In the genomic region with DNA sequence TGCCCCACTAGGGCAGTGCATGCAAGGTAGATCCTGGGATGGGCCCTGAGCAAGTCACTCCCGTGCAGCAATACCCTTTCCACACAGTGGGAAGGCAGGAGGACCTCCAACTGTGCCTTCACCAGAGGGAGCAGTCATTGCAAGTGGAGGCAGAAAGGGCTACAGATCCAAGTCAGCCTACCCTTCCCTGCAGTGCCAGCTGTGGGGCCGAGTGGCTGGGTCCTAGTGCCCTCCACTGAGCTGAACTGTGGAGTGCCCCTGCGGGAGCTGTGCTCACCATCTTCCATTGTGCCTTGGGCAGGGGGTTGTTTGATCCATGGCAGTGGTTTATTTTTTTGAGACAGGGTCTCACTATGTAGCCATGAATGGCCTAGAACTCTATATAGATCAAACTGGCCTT, we compare ENCODE assay signal across 24 mouse cellular contexts. TPM values are rescaled to one million over a fixed set of nuclear protein-coding genes. Genes with fewer than 3 reads are reported as not detected.
DNase-seq lines count a peak whose midpoint lies in the region; ATAC-seq and TF ChIP-seq lines count a peak whose summit lies in the region.
"Had no signal": no experiment of that assay in that cellular context is flagged by ENCODE, and none has a peak within 500 bp of the region (broad histone marks: within the 10 kb centered on the region; RNA-seq: fewer than 3 reads in every experiment).

No protein-coding gene starts in this region.

- peaks cover 83% of the 10 kb centered on the region for H3K4me1 ChIP-seq in heart, embryonic 15.5 days (replicated peaks)
- peaks cover 34% of the 10 kb centered on the region for H3K4me1 ChIP-seq in midbrain, embryonic 10.5 days
- peaks cover 11% of the 10 kb centered on the region for H3K4me1 ChIP-seq in midbrain, embryonic 11.5 days (ENCODE audit: control insufficient read depth, insufficient read depth, low read length)
- H3K4me1 ChIP-seq in olfactory bulb, adult 2 months (ENCODE audit: control insufficient read depth, insufficient read depth, low read length) = peaks cover 37% of the 10 kb centered on the region
- H3K4me1 ChIP-seq: lung, embryonic 15.5 days had no signal

- WGBS in heart, embryonic 15.5 days = 49% methylated on average over 3 of the region's 3 CpGs
- WGBS in midbrain, embryonic 10.5 days = 51% methylated on average over 3 of the region's 3 CpGs
- WGBS in midbrain, embryonic 11.5 days = 45% methylated on average over 3 of the region's 3 CpGs
- WGBS in olfactory bulb, adult 2 months = 35% methylated on average over 3 of the region's 3 CpGs

- peak overlapping the region; percentile 24; the same call in 1 of the 2 replicates for H3K4me3 ChIP-seq in heart, embryonic 15.5 days
- H3K4me3 ChIP-seq in midbrain, embryonic 10.5 days = no peak overlapping the region
- H3K4me3 ChIP-seq in midbrain, embryonic 11.5 days (ENCODE audit: low read depth, low read length) = no peak overlapping the region
- H3K4me3 ChIP-seq in olfactory bulb, adult 2 months (ENCODE audit: insufficient read depth, low read depth, low read length) = peak overlapping the region; percentile 25
- H3K4me3 ChIP-seq: limb, embryonic 10.5 days; liver, embryonic 15.5 days; lung, embryonic 15.5 days; megakaryocyte, embryonic 14.5 days; neural tube, embryonic 12.5 days had no signal

- DNase-seq in frontal cortex, postnatal 36 days (ENCODE audit: low spot score in 2 of 2) = no peak
- DNase-seq in heart, adult 8-10 months (ENCODE audit: low spot score) = no peak
- DNase-seq in midbrain, embryonic 10.5 days (ENCODE audit: low spot score) = no peak
- no peak for DNase-seq in midbrain, embryonic 11.5 days (ENCODE audit: low spot score, missing footprints)
- DNase-seq in embryo, embryonic 11 days = no peak
- DNase-seq: adrenal gland, postnatal 14 days; cerebellum, adult 8-10 months; forebrain, postnatal 0 days; gastrocnemius, postnatal 36 days; kidney, adult 2 months; liver; lung, postnatal 36 days; right cerebral cortex, postnatal 4 days; thymus, postnatal 25 days had no signal

- no peak for TF ChIP-seq POLR2A in olfactory bulb, adult 2 months (IDR thresholded peaks at IDR 0.05; ENCODE audit: insufficient read depth, low read depth, low read length)

- H3K27me3 ChIP-seq in heart, embryonic 15.5 days = no peaks in the 10 kb centered on the region
- no peaks in the 10 kb centered on the region for H3K27me3 ChIP-seq in midbrain, embryonic 10.5 days (ENCODE audit: low read depth, poor library complexity, severe bottlenecking)
- H3K27me3 ChIP-seq in midbrain, embryonic 11.5 days (ENCODE audit: control insufficient read depth, insufficient read depth, low read length) = no peaks in the 10 kb centered on the region
- H3K27me3 ChIP-seq: liver, embryonic 15.5 days; lung, embryonic 15.5 days; megakaryocyte, embryonic 14.5 days; neural tube, embryonic 12.5 days had no signal

- peak overlapping the region; percentile 94 for H3K27ac ChIP-seq in heart, embryonic 15.5 days
- H3K27ac ChIP-seq in midbrain, embryonic 10.5 days (replicated peaks) = peak overlapping the region; percentile 71
- no peak overlapping the region for H3K27ac ChIP-seq in midbrain, embryonic 11.5 days (ENCODE audit: low read depth, low read length)
- H3K27ac ChIP-seq in olfactory bulb, adult 2 months (ENCODE audit: insufficient read depth, low read depth, low read length) = peak overlapping the region; percentile 84
- H3K27ac ChIP-seq: hindbrain, postnatal 0 days; kidney, postnatal 0 days; limb, embryonic 10.5 days; liver, embryonic 15.5 days; lung, embryonic 15.5 days; neural tube, embryonic 12.5 days had no signal

- no peak for TF ChIP-seq CTCF in olfactory bulb, adult 2 months (IDR thresholded peaks at IDR 0.05; ENCODE audit: insufficient read depth, low read depth, low read length)

- peak; percentile 41; the same call in 1 of the 2 replicates for ATAC-seq in frontal cortex, adult (ENCODE audit: low TSS enrichment)
- ATAC-seq in heart, embryonic 15.5 days (replicated peaks; ENCODE audit: insufficient number of reproducible peaks, insufficient read depth, low FRiP score, low read depth) = peak; percentile 40
- ATAC-seq in midbrain, embryonic 11.5 days (ENCODE audit: low FRiP score) = no peak
- ATAC-seq: forebrain, postnatal 0 days; hindbrain, postnatal 0 days had no signal

- H3K36me3 ChIP-seq in heart, embryonic 15.5 days = peaks cover 4% of the 10 kb centered on the region; the same call in 1 of the 2 replicates
- peaks cover 83% of the 10 kb centered on the region for H3K36me3 ChIP-seq in midbrain, embryonic 10.5 days
- H3K36me3 ChIP-seq in midbrain, embryonic 11.5 days (ENCODE audit: control insufficient read depth, insufficient read depth, low read length) = 0 out of 2 replicates have a peak, but pooled peaks cover 2% of the 10 kb centered on the region

- peak overlapping the region; percentile 48 for H3K4me2 ChIP-seq in heart, embryonic 15.5 days
- no peak overlapping the region for H3K4me2 ChIP-seq in midbrain, embryonic 11.5 days
- H3K4me2 ChIP-seq: liver, embryonic 15.5 days; lung, embryonic 15.5 days; neural tube, embryonic 12.5 days had no signal

- H3K9ac ChIP-seq in heart, embryonic 15.5 days = peak overlapping the region; percentile 38; the same call in 1 of the 2 replicates
- H3K9ac ChIP-seq in midbrain, embryonic 11.5 days (ENCODE audit: low read length) = no peak overlapping the region
- H3K9ac ChIP-seq: forebrain, postnatal 0 days; liver, embryonic 15.5 days; lung, embryonic 15.5 days; neural tube, embryonic 12.5 days had no signal

- no peaks in the 10 kb centered on the region for H3K9me3 ChIP-seq in heart, embryonic 15.5 days (replicated peaks)
- H3K9me3 ChIP-seq in midbrain, embryonic 10.5 days (replicated peaks) = no peaks in the 10 kb centered on the region
- no peaks in the 10 kb centered on the region for H3K9me3 ChIP-seq in midbrain, embryonic 11.5 days (ENCODE audit: control insufficient read depth, low read length)
- H3K9me3 ChIP-seq: limb, embryonic 10.5 days; liver, embryonic 15.5 days; lung, embryonic 15.5 days; megakaryocyte, embryonic 14.5 days; neural tube, embryonic 12.5 days had no signal

RNA-seq across cellular contexts. Expression of gene Ncs1, which starts 34.4 kb away (rescaled TPM):
- polyA plus RNA-seq in heart, embryonic 15.5 days (2015; fragmentation: Nextera tagmentation; extraction: Ambion mirVana) = 33.7 and 35.1 TPM in 2 replicates
- total RNA-seq in heart, adult 8-10 months (2022) = 10 to 100 TPM; 10.0 to 16.2 (median 14.1) TPM
- polyA plus RNA-seq in midbrain, embryonic 10.5 days (2016; fragmentation: Nextera tagmentation; extraction: Ambion mirVana) = 48.6 and 66.5 TPM in 2 replicates
- polyA plus RNA-seq in midbrain, embryonic 11.5 days (2014; fragmentation: Nextera tagmentation; extraction: Ambion mirVana) = 64.3 and 67.4 TPM in 2 replicates
- not detected in 2 replicates for polyA plus RNA-seq in olfactory bulb, adult 2 months (2012; ENCODE audit: insufficient read depth, insufficient read length, low replicate concordance, missing spikeins)

RNA-seq across cellular contexts. Expression of gene Gpr107, which starts 59.1 kb away (rescaled TPM):
- 26.4 and 31.0 TPM in 2 replicates for polyA plus RNA-seq in heart, embryonic 15.5 days (2015; fragmentation: Nextera tagmentation; extraction: Ambion mirVana)
- 10 to 100 TPM; 27.1 to 34.5 (median 29.8) TPM for total RNA-seq in heart, adult 8-10 months (2022)
- polyA plus RNA-seq in midbrain, embryonic 10.5 days (2016; fragmentation: Nextera tagmentation; extraction: Ambion mirVana) = 33.8 and 39.0 TPM in 2 replicates
- 26.5 and 27.8 TPM in 2 replicates for polyA plus RNA-seq in midbrain, embryonic 11.5 days (2014; fragmentation: Nextera tagmentation; extraction: Ambion mirVana)
- polyA plus RNA-seq in olfactory bulb, adult 2 months (2012; ENCODE audit: insufficient read depth, insufficient read length, low replicate concordance, missing spikeins) = not detected in 2 replicates

Comparison
In these comparisons a context has a peak if more than half of its experiments do, and no peak if none do; other contexts are left out.
1. H3K4me3 ChIP-seq: peak in heart, embryonic 15.5 days (single experiment) and olfactory bulb, adult 2 months (single experiment); none in midbrain, embryonic 10.5 days (single experiment) and midbrain, embryonic 11.5 days (single experiment).